Mouse (Mus musculus): ENCODE measurements around the gene Nadk2.

The Nadk2 gene

DNA sequence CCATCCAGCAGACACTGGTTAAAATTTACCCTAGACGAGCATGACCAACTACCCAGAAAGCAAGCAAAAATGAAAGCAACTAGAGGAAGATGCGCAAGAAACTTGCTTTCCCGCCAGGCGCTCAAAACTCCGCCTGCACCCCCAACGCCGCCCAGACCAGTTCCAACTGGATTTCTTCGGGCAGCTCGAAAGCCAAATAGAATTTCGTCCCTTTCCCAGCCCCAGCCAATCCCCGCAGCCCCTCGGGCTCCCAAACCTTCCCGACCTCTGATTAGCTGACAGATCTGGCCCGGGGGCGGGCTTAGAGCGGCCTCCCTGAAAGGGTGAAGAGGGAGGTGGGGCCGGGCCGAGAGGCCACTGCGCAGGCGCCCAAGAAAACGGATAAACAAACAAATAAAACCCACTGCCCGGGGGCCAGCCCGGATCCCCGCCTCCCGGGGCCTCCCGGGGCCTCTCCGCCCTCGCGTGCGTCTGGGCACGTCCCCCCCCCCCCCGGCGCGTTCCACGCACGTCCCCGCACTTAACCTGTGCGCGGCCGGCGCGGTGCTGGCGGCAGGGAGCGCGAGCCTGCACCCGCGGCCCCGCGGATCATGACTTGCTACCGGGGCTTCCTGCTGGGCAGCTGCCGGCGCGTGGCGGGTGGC lies at the start of gene Nadk2:
Nadk2 (plus strand) TSS at position 349 of the 644 bp plus-strand sequence.
- DNase-seq (ENCODE audit: low read depth, low spot score): peak; percentile 96

DNA sequence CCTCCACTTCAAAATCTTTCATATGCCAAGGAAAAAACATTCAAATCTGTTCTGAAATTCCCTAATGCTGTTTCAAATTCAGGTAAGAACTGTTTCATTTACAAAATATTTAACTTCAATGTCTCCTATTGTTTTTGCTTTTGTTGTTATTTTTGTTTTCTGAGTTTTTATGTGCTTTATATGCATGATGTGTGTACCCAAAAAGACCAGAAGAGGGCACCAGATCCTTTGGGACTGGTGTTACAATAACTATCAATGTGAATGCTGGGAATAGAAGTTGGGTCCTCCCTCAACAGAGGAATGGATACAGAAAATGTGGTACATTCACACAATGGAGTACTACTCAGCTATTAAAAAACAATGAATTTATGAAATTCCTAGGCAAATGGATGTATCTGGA lies 15.4 kb upstream of the Nadk2 start:
- DNase-seq (ENCODE audit: low read depth, low spot score): no peak

DNA sequence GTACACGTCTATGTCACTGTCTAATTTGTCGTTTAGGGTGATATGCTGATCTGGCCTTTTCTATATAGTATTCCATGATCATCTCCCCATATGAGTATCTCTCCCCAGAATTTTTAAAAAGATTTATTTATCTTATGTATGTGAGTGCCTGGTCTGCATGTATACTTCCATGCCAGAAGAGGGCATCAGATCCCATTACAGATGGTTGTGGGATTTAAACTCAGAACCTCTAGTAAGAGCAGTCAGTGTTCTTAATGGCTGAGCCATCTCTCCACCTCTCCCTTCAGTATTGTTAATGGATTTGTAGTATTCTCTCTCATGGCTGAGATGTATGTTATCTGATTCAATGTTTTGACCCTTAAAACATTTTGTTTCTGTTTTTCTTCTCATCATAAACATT lies 11.2 kb upstream of the Nadk2 start:
- no peak for DNase-seq (ENCODE audit: low read depth, low spot score)

DNA sequence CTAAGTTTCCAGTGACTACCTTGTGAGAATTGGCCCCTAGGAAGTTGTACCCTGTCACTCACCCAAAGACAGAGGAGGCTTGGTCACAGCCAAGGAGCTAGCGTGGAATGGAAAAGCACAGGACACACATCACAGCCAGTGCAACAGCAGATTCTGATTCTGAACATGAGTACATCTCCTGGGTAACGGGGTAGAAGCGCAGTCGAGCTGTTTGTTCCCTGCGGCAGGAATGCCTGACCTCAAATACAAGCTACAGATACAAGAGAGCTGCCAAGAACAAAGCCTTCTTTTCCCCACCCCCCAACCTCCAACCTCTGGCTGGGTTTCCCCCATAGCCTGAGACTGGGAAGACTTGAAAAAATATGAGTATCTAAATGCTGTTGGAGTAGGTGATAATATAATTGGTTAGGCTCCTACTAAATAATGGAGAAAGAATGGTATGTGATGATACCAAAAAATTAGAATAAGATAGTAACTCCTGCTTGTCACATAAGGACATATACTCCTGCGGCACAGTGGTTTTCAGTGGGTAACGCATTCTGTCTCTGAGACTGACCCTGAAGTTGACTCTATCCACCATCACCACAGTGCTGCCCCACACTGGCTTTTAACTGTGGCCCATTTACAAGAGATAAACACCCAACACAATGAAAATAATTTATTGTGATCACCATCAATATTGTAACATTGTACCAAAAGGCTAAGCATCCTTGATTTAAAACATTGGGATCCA lies 9.7 kb upstream of the Nadk2 start:
- DNase-seq (ENCODE audit: low read depth, low spot score): no peak

DNA sequence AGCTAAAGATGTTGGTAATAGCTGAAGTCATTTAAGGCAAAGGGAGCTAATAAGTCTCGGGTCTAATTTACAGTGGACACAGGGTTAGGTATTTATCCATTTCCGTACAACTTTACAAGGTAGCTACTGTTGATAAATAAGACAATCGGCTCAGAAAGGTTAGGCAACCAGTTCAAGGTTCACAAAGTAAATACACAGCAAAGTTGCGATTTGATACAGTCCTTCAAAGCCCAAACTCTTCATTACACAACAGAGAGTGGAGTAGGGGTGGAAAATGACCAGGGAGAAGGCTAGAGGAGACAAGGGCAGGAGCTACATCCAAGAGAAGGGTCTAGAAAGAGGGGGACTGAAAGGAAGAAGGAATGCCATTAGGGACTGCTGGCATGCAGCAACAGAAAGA lies 2.2 kb upstream of the Nadk2 start:
- DNase-seq (ENCODE audit: low read depth, low spot score): no peak

DNA sequence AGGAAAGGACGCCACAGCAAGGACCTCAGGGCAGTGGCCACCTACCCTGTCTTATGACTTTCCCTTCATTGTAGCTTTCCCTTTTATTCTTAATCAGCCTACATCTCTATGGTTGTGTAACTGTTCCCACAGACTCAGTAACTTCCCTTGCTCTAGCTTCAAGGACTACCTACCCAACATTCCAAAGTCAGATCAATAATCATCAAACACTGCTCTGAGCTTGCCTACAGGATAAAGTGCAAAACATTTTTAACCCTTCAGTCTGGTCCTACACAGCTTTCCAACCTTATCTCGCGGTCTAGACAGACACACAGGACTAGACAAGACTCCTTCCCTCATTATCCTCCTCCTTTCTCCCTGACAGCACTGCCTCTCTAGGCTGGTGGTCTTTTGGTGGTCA lies 707 bp upstream of the Nadk2 start:
- no peak for DNase-seq (ENCODE audit: low read depth, low spot score)

DNA sequence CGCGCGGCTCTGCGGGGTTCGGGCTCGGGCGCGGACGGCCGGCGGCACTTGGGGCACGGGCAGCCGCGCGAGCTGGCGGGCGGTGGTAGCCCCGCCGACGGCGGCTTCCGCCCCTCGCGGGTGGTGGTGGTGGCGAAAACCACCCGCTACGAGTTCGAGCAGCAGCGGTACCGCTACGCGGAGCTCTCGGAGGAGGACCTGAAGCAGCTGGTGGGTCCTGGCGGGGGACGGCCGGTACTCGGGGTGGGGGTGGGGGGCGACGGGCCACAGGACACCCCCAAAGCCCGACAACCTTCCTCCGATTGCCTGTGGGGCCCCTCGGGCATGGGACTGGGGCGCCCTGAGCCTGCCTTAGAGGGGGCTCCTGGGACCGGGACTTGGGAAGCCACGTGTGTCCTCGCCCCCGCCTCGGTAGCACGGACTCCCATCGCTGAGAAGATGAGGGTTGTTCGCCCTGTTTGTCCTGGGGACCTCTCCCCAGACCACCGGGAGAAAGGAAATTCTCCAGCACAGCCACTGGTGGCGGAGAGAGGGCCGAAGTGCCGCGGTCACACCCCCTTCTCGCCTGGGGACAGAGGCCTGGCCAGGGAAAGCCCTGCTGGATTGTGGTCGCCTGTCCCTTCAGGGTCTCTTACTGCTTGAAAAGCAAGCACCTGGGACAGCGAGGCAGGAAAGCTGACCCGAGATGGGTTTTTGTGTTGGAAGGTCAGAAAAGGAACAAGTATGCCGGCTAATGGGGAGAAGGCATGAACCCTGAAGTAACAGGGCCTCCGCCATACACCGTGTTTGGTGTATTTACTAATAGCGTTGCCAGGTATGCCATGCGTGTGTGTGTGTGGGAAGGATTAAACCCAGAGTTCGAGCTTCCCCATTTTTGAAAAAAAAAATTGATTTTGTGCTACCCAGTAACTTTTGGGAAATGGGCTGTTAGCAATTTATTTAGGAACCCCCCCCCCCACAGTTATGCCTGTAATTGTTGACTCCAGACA lies 790 bp downstream of the Nadk2 start:
- no peak for DNase-seq (ENCODE audit: low read depth, low spot score)

DNA sequence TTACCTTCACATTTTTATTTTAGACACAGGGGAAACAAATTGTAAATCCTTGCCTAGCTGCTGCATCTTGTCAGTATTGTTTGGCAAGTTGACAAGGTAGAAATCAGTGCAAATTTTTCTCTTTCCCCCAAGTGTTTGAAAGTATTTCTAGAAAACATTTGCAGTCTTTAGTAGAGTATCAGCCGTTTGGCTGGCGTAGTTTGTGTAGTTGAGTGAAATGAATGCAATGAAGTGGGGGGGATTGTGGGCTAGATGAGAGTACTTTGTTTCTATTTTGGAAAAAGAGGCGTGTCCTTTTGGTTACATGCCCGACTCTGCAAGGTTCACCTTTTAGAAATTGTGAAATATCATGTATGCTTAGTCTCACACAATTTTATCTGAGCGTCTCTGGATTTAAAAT lies 1.6 kb downstream of the Nadk2 start:
- peak; percentile 67 for DNase-seq (ENCODE audit: low read depth, low spot score)

DNA sequence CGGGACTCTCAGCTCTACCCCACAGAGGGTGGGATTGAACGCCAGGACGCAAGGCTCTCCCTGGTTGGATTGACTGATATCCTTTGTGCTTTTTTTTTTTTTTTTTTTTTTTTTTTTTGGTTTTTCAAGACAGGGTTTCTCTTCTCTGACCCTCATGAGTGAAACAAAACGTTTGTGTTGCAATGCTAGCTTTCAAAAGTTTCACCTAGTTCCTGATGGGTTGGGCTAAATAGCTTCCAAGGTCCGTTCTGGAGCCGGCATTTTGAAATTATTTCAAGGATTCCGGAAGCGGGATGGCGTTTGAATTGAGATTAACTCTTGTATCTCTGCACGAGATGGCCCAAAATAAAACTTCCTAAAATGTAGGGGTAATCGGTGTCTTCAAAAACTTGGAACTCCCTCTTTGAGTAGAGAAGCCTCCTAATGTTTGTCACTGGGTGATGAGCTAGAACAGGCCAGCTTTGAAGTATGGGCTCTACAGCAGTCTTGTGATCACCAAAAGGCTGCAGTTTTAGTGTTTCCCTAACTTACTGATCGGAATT lies 2.1 kb downstream of the Nadk2 start:
- no peak for DNase-seq (ENCODE audit: low read depth, low spot score)

DNA sequence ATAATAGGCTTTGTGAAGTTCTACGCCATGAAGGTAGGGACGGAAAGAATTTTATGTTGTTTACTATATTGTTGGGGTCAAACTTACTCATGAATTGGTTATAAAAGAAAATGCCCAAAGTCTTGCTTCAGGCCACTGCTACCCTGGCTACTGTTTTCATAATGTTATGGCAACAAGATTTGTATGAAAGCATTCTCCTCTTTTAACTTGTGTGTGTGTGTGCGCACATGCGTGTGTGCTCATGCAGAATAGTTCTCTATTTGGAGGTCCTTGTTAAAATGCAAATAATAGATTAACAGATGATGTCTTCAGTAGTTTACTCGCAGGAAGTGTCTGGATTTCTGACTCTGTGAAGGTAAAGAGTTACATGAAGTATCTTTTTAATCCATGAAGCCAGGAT lies 2.6 kb downstream of the Nadk2 start:
- no peak for DNase-seq (ENCODE audit: low read depth, low spot score)

DNA sequence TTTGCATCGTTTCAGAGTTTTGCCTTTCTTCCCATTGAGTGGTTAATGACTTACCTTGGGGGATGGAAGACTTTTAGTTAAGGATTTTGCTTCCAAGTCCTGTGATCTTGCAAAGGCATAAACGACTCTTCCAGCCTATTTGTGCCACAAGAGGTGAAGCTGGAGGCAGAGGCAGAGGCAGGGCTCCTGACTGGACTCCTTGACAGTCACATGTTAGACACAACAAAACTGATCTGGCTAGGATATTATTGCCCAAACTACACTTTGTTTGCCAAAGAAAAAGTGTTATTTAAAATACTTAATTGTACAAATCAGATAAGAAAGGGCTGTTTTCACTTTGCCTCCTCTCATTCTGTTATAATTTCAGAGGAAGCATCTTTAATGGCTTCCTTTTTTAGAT lies 3.1 kb downstream of the Nadk2 start:
- no peak for DNase-seq (ENCODE audit: low read depth, low spot score)

DNA sequence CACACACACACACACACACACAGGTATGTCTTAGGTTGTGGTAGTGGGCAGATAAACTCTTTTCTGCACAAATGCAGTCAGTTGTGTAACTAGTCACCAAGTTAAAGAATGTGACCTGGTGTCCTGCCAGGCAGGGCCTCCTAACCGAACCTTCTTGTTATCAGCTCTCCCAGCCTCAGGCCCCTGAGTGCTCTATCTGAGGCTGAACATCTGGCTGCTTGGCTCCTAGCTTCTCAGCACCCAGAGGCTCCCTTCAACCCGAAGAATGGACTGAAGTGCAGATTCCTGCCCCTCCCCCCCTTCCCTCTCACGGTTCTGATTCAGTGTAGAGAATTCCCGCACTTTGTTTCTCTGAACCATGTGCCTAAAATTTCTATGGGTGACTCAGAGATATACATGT lies 3.6 kb downstream of the Nadk2 start:
- DNase-seq (ENCODE audit: low read depth, low spot score): no peak

DNA sequence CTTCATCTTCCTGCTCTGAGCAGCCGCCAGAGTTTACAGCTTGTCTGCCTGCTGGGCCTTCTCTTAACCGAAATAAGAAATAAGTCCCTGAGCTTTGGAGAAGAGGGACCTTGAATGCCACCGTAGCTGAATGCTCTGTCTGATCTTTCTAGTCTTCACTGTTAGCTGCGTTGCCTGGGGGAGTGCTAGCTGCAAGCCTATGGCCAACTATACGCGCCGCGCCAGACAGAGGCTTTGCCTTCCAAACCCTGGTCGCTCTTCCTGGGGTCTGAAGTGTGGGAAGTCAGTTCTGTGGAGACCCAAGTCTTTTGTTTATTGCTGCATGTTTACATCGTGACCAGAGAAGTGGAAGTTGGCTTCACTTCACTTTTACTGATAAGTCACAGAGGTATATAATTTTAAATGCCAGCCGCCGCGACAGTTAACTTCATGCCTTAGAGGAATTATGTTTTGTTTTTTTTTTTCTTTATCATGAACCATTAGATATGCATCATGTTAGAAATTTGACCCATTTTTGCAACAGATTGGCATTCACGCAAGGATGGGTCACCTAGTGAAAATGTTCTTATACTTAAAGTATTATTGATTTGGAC lies 4.6 kb downstream of the Nadk2 start:
- no peak for DNase-seq (ENCODE audit: low read depth, low spot score)

DNA sequence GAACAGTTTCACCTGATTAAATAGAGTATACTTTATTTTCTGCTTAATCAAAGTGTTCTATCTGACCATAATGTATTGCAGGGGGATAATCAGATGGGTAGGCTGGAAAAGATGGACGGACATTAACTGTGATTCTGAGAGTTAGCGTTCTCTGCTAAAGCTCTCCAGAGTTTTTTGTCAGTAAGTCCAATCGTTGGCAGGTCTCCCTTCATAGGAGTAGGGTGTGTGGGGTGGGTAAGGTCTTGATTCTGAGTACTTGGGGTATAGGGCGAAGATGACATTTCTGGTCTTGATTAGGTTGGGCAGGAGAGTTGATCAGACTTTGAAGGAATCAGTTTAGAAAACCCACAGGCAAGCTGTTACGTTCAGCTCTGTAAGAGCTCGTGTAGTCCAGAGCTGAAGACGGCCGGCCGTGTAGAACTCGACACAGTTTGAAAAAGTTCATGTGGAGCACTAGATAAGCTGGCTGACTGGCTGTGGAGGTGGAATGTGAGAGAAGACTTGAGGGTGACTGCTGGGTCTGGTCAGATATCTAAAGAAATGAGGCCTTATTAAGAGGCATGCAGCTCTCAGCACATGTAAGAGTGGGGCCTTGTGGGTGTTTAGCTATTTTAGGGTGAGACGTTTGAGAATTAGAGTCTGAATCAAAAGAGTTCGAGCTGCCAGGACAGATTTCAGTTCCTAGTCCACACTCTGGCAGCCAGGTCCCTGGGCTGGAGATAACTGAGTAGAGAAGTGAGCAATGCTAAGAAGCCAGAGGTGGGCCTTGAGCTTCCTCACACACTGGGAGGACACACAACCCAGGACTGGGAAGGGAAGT lies 7.6 kb downstream of the Nadk2 start:
- DNase-seq (ENCODE audit: low read depth, low spot score): no peak

DNA sequence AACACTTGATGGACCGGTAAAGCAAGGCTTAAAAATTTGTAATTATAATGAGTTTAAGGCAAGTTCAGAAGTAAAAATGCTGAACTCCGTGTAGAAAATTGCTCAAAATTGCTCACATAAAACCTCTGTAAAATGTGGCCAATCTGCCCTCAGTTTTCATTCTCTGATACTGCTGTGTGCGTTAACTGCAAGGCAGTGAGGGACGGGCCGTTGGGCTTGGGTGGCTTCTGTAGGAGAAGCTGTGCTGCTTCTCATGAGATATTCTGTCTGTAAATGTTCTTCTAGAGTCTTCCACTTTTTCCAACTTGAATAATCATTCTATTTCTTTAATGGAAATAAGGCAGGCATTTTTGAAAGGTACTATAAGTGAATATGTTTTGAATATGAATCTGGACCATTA lies 8.6 kb downstream of the Nadk2 start:
- DNase-seq (ENCODE audit: low read depth, low spot score): no peak

DNA sequence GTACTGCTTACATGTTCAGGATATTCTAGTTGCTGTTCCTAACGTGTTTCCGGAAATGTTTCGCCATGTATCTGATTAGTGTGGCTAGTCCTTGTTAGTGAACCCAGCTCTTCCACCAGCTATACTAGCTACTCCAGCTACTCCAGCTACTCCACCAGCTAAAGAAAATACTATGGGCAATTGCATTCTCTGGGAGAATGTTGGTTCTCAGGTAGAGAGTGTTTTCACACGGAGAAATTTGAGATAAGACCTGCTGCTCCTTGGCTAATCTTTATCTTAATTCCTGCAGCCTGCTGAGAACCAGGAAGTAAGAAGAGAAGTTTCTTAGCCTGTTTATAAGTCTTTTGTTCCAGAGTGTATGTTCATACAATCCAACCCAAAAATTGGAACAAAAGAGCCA lies 9.1 kb downstream of the Nadk2 start:
- no peak for DNase-seq (ENCODE audit: low read depth, low spot score)

DNA sequence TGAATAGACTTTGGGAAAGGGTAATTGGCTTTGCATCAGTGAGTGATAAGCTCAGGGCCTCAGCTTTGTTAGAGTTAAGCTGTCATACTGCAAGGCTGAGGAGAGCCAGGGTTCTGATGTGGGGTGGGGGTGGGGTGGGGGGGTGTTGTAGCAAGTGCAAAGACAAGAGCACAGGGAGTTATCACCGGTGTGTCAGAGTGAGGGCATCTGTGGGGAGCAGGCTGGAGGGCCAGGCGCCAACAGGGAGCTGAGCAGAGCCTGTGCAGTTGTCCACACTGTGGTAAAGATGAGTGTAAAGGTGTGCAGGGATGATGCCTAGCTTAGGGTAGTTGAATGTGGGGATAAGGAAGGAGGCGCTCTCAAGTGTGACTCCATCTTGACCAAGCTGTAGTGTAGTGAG lies 10.2 kb downstream of the Nadk2 start:
- no peak for DNase-seq (ENCODE audit: low read depth, low spot score)

DNA sequence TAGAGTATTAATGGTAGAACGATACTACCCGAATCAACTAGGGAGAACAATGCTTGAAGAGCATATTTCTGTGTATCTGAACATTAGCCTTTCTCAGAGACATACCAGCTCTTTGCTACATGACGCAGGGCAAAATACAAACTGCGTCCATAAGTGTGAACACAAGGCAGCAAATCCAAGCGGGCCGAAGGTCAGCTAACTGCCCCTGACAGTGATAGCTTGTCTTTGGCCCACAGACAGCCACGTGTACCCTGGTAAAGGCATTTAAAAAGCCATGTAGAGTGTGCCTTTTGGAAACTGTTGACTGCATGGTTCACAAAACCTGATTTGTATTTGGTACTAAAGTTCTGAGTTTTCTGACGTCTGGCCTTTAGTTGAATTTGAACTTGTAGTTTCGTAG lies 11.7 kb downstream of the Nadk2 start:
- DNase-seq (ENCODE audit: low read depth, low spot score): no peak

DNA sequence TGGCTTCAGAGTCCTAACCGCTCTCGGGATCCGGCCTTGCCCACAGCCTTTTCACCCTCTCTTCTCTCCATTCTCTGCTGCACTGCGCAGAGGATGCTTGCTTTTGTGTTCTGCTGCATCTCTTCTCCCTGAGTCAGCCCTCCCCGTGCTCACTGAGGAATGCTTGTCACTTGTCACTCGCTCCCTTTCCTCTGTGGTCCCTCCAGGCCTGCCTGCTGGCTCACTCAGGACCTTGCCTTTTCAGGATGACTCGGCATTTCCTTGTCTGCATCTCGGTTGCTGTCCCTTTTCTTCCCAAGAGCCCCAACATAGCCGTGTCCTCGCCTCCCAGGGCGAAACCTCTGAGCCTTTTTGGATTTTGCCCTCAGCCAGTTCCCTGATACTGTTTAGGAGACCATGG lies 15.8 kb downstream of the Nadk2 start:
- no peak for DNase-seq (ENCODE audit: low read depth, low spot score)

DNA sequence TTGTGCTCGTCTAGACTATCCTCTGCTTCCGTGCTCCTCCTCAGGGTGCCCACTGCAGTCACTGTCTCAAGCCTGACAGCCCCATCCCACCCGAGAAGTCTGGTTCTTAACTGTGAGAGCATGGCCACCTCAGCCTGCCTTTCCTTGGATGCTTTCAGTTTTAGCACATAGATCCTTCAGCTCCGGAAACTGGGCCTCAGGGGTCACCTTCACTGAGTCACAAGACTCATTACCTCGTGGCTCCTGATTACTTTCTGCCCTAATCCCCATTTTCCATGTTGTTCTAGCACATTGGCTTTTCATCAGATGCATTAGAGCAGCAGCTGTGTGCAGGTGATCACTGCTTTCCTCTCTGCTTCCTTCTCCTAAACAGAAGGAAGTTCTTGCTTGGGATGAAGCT lies 16.4 kb downstream of the Nadk2 start:
- no peak for DNase-seq (ENCODE audit: low read depth, low spot score)
